Mouse (Mus musculus): ENCODE measurements around the gene Gm20822.
"Not testable (repeated sequence)": the region's sequence is repeated elsewhere in the genome, so short reads cannot be mapped to it uniquely, and the experiment has no call there.

Gene Gm20822

GRCm38 (mm10) chrY:15884671-15885070, at the start of gene Gm20822:
Gene Gm20822 (minus strand): TSS chrY:15884771.
- DNase-seq (ENCODE audit: low read depth, low spot score), result not testable (repeated sequence)

All from WW6 (cell line).